Mouse (Mus musculus) telencephalon, adult 2 months (tissue): ENCODE results near the gene Olfr464.
"Not testable (repeated sequence)": the region's sequence is repeated elsewhere in the genome, so short reads cannot be mapped to it uniquely, and the experiment has no call there.

ENCODE experiments used
- DNase-seq: peaks from one replicate; pipeline ENCODE4 v3.0.0-alpha.2; 2011; ENCODE audit warnings: low read depth, low spot score

Gene Olfr464

GRCm38 (mm10) chr11:87866891-87867290 lies 53.9 kb downstream of the Olfr464 start:
- not testable (repeated sequence) for DNase-seq
